Mouse (Mus musculus) limb, embryonic 10.5 days (tissue): ENCODE data around the gene Lin7a. TPM values are rescaled to one million over a fixed set of nuclear protein-coding genes. Genes with fewer than 3 reads are reported as not detected.
A peak's percentile ranks its signal among the peaks of the same experiment; 100 is the strongest.

ENCODE experiments used
- DNase-seq: peaks from one replicate; pipeline ENCODE4 v3.0.0-alpha.2; 2017; ENCODE audit warnings: low spot score
- H3K27ac ChIP-seq: fragments of 300-500 bp; sonication (generic); 2 replicates; pipeline ENCODE4 v1.5.1; 2016; ENCODE audit warnings: mild to moderate bottlenecking
- H3K27me3 ChIP-seq: fragments of 300-500 bp; sonication (generic); 2 replicates; pipeline ENCODE4 v1.6.1; 2016; ENCODE audit warnings: low read depth, mild to moderate bottlenecking; ENCODE audit not compliant: poor library complexity, severe bottlenecking
- H3K36me3 ChIP-seq: fragments of 300-500 bp; sonication (generic); 2 replicates; pipeline ENCODE4 v1.6.1; 2016; ENCODE audit warnings: mild to moderate bottlenecking, moderate library complexity
- H3K4me1 ChIP-seq: fragments of 300-500 bp; sonication (generic); 2 replicates; pipeline ENCODE4 v1.6.1; 2016
- H3K4me3 ChIP-seq: fragments of 300-500 bp; sonication (generic); 2 replicates; pipeline ENCODE4 v1.5.1; 2016; ENCODE audit warnings: mild to moderate bottlenecking, moderate library complexity
- H3K9me3 ChIP-seq: fragments of 300-500 bp; sonication (generic); replicated peaks from 2 replicates; pipeline ENCODE4 v1.6.1; 2016; ENCODE audit warnings: mild to moderate bottlenecking
- WGBS: fragments of 180-500 bp; shearing (Covaris S2); methylation state at CpG from one replicate; pipeline ENCODE4 v1.1.7; 2016; 5-methylcytosine and 5-hydroxymethylcytosine counted together
- polyA plus RNA-seq: library from polyadenylated mRNA; unstranded; fragments of >200 nt; fragmentation: Nextera tagmentation; extraction: Ambion mirVana; gene quantifications from 2 replicates; pipeline ENCODE4 v1.2.1, GENCODE M21; 2016

Lin7a gene
- polyA plus RNA-seq, 1 experiment from 2014 or later, result 1.0 TPM

- H3K36me3 ChIP-seq, result no peaks in the 10 kb centered on the region
- H3K4me3 ChIP-seq, result no peak overlapping the region
- 80% methylated on average over 5 of the region's 5 CpGs for WGBS
- no peaks in the 10 kb centered on the region for H3K27me3 ChIP-seq
- no peak for DNase-seq
- H3K27ac ChIP-seq, result no peak overlapping the region
- H3K9me3 ChIP-seq, result no peaks in the 10 kb centered on the region
- H3K4me1 ChIP-seq, result no peaks in the 10 kb centered on the region
Measured at GRCm38 (mm10) chr10:107249606-107250186, 21.8 kb upstream of the Lin7a start.

GRCm38 (mm10) chr10:107250346-107251210, 20.9 kb upstream of the Lin7a start:
- Histone ChIP-seq H3K36me3 (no peaks in the 10 kb centered on the region), H3K27me3 (no peaks in the 10 kb centered on the region), H3K4me3 (no peak overlapping the region), H3K9me3 (no peaks in the 10 kb centered on the region), H3K27ac (no peak overlapping the region), H3K4me1 (no peaks in the 10 kb centered on the region)
- no peak for DNase-seq
- 86% methylated on average over 7 of the region's 7 CpGs for WGBS

GRCm38 (mm10) chr10:107251271-107251670, 20.2 kb upstream of the Lin7a start:
- Histone ChIP-seq H3K36me3 (no peaks in the 10 kb centered on the region), H3K27ac (no peak overlapping the region), H3K4me3 (no peak overlapping the region), H3K4me1 (no peaks in the 10 kb centered on the region), H3K27me3 (no peaks in the 10 kb centered on the region), H3K9me3 (no peaks in the 10 kb centered on the region)
- 79% methylated on average over 2 of the region's 2 CpGs for WGBS
- no peak for DNase-seq

- WGBS, result 88% methylated on average over 2 of the region's 2 CpGs
- H3K9me3 ChIP-seq, result no peaks in the 10 kb centered on the region
- no peaks in the 10 kb centered on the region for H3K27me3 ChIP-seq
- no peaks in the 10 kb centered on the region for H3K4me1 ChIP-seq
- no peaks in the 10 kb centered on the region for H3K36me3 ChIP-seq
- H3K27ac ChIP-seq, result no peak overlapping the region
- no peak overlapping the region for H3K4me3 ChIP-seq
- no peak for DNase-seq
Measured at GRCm38 (mm10) chr10:107251801-107252502, 19.5 kb upstream of the Lin7a start.

- no peaks in the 10 kb centered on the region for H3K27me3 ChIP-seq
- H3K27ac ChIP-seq, result no peak overlapping the region
- 90% methylated on average over 3 of the region's 3 CpGs for WGBS
- H3K4me3 ChIP-seq, result no peak overlapping the region
- no peak for DNase-seq
- H3K9me3 ChIP-seq, result no peaks in the 10 kb centered on the region
- no peaks in the 10 kb centered on the region for H3K4me1 ChIP-seq
- H3K36me3 ChIP-seq, result no peaks in the 10 kb centered on the region
Measured at GRCm38 (mm10) chr10:107252503-107252815, 19.0 kb upstream of the Lin7a start.

GRCm38 (mm10) chr10:107253191-107253965, 18.1 kb upstream of the Lin7a start:
- 95% methylated on average over 4 of the region's 4 CpGs for whole genome bisulfite sequencing
- Histone ChIP-seq H3K27ac (no peak overlapping the region), H3K9me3 (no peaks in the 10 kb centered on the region), H3K4me3 (no peak overlapping the region), H3K4me1 (no peaks in the 10 kb centered on the region), H3K27me3 (no peaks in the 10 kb centered on the region), H3K36me3 (no peaks in the 10 kb centered on the region)
- DNase-seq, result no peak

GRCm38 (mm10) chr10:107254656-107255055, 16.8 kb upstream of the Lin7a start:
- no peak overlapping the region for H3K4me3 ChIP-seq
- no peak for DNase-seq
- no peaks in the 10 kb centered on the region for H3K9me3 ChIP-seq
- H3K27me3 ChIP-seq, result no peaks in the 10 kb centered on the region
- no peak overlapping the region for H3K27ac ChIP-seq
- no peaks in the 10 kb centered on the region for H3K36me3 ChIP-seq
- H3K4me1 ChIP-seq, result no peaks in the 10 kb centered on the region

GRCm38 (mm10) chr10:107255351-107256050, 16.0 kb upstream of the Lin7a start:
- Histone ChIP-seq H3K27ac (no peak overlapping the region), H3K36me3 (no peaks in the 10 kb centered on the region), H3K4me3 (no peak overlapping the region), H3K9me3 (no peaks in the 10 kb centered on the region), H3K4me1 (no peaks in the 10 kb centered on the region), H3K27me3 (no peaks in the 10 kb centered on the region)
- DNase-seq, result no peak
- WGBS, result 92% methylated on average over 6 of the region's 6 CpGs

- Histone ChIP-seq H3K27ac (no peak overlapping the region), H3K4me3 (no peak overlapping the region), H3K27me3 (no peaks in the 10 kb centered on the region), H3K36me3 (no peaks in the 10 kb centered on the region), H3K4me1 (no peaks in the 10 kb centered on the region), H3K9me3 (no peaks in the 10 kb centered on the region)
- 74% methylated on average over 5 of the region's 5 CpGs for WGBS
- no peak for DNase-seq
Measured at GRCm38 (mm10) chr10:107256451-107256960, 15.0 kb upstream of the Lin7a start.

- no peak for DNase-seq
- H3K9me3 ChIP-seq, result no peaks in the 10 kb centered on the region
- 84% methylated on average over 2 of the region's 2 CpGs for WGBS
- H3K27me3 ChIP-seq, result no peaks in the 10 kb centered on the region
- no peak overlapping the region for H3K4me3 ChIP-seq
- H3K27ac ChIP-seq, result no peak overlapping the region
- no peaks in the 10 kb centered on the region for H3K4me1 ChIP-seq
- H3K36me3 ChIP-seq, result no peaks in the 10 kb centered on the region
Measured at GRCm38 (mm10) chr10:107260428-107260827, 11.1 kb upstream of the Lin7a start.

- Histone ChIP-seq H3K27me3 (peaks cover 44% of the 10 kb centered on the region), H3K36me3 (no peaks in the 10 kb centered on the region), H3K27ac (peak overlapping the region; percentile 53), H3K9me3 (no peaks in the 10 kb centered on the region), H3K4me3 (peak overlapping the region; percentile 71), H3K4me1 (peaks cover 16% of the 10 kb centered on the region)
- WGBS, result under 1% methylated on average over 41 of the region's 41 CpGs
- peak; percentile 76 for DNase-seq
Measured at GRCm38 (mm10) chr10:107272131-107272803, 781 bp downstream of the Lin7a start.

GRCm38 (mm10) chr10:107272804-107273145, 1.3 kb downstream of the Lin7a start:
- 7% methylated on average over 11 of the region's 11 CpGs for WGBS
- no peak for DNase-seq
- peaks cover 44% of the 10 kb centered on the region for H3K27me3 ChIP-seq
- peak overlapping the region; percentile 71 for H3K4me3 ChIP-seq
- no peak overlapping the region for H3K27ac ChIP-seq
- no peaks in the 10 kb centered on the region for H3K36me3 ChIP-seq
- H3K4me1 ChIP-seq, result peaks cover 16% of the 10 kb centered on the region
- no peaks in the 10 kb centered on the region for H3K9me3 ChIP-seq
